Mouse (Mus musculus) gastrocnemius, postnatal 36 days (tissue): ENCODE measurements around the gene 1700061G19Rik. TPM values are rescaled to one million over a fixed set of nuclear protein-coding genes. Genes with fewer than 3 reads are reported as not detected.

ENCODE experiments used
- DNase-seq, 2 experiments: peaks; one replicate each; pipeline ENCODE4 v3.0.0; 2022
- intact Hi-C: fragments of 180-260 bp; cut with DNase I; formaldehyde crosslinking; loops from one replicate; pipeline ENCODE4 v1.15.1; 2025
- total RNA-seq, 2 experiments: library from RNA; stranded (reverse); gene quantifications; 2 replicates each; pipeline ENCODE4 v1.2.3; 2021

The 1700061G19Rik gene
- total RNA-seq, 2 experiments from 2014 or later, result not detected

DNA sequence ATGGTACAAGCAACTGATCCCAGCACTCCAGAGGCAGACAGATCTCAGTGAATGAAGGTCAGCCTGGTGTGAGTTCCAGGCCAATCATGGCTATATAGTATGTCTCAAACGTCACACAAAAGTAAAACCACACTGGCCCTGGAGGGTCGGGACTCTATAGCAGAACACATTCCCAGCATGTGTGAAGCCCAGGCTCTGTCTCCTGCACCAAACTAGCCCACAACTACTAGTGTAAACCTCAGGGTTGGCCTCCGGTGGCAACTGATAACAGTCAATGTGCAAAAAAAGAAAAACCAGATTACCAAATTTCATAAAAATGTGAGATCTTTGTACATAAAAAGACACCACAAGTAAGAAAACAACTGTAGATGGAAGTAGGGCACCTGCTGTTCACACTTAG lies 37.7 kb downstream of the 1700061G19Rik start:
- no peak for DNase-seq
- intact Hi-C loops, result no loop called here

DNA sequence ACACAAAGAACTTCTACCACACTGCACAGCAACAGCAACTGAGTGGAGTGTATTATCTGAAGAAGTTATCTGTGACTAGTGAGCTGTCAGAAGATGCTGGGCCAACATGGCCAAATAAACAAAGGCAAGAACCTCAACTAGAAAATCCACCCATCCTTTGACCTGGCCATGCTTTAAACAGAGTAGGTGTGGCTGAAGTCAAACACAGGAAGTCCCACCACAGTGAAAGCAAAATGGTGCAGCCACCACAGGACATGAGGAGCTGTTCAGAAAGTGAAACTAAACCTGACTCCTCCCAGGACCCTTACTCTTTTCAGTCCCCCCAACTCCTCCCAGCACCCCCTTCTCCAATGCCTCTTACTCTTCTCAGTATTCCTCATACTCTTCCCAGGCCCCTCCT lies 38.2 kb downstream of the 1700061G19Rik start:
- intact Hi-C loops, result no loop called here
- DNase-seq, result no peak

DNA sequence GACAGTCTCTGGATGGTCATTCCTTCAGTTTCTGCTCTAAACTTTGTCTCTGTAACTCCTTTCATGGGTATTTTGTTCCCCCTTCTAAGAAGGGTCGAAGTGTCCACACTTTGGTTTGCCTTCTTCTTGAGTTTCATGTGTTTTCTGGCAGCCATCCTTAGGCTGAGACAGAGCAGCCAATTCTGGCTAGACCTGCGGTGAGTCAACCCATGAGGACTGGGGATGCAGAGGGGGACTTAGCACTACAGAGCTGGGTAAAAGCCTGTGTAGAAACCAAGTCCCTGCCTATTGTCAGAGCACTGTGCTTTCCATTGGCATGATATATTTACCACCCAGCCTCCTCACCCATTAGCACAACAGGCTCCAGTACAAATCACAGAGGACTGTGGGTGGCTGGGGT lies 41.9 kb downstream of the 1700061G19Rik start:
- intact Hi-C loops, result no loop called here

DNA sequence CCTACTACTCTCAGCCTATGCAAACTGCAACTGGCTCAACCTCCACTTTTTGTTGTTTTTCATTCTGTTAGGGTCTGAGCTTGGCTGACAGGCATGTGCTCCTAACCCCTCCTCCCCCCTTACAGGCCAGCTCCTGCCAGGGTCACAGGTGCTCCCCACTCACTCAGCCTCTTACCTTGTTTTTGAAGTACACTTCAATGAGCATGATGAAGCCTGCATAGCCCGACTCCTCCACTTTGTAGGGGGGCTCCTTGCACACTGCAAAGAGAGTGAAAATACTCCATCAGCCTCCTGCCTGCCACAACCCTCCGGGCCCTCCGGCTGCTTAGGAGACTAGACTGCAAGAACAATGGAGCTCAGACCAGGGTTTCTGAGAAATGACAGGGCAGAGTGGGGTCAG lies 44.4 kb downstream of the 1700061G19Rik start:
- DNase-seq, result no peak
- intact Hi-C loops, result no loop called here

More for the DNA sequence above, 41.9 kb downstream of the 1700061G19Rik start:
- DNase-seq, result no peak

DNA sequence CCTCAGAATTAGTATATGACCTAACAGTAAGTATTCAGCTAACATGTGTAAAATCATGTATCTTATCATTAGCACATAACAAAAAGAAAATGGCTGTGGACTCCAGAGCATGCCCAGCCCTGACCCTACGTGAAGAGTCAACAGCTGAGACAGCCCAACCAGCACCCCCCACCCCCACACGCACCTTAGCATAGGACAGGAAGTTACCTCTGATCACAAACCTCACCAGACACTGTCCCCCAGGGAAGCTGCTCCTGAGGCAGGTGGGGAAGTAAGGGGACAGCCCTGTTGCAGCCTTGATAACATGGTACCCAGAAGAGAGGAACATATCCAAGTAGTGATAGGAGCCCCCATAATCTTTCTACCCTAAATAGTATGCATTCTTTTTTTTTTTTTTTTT lies 50.7 kb downstream of the 1700061G19Rik start:
- intact Hi-C loops, result no loop called here
- no peak for DNase-seq

DNA sequence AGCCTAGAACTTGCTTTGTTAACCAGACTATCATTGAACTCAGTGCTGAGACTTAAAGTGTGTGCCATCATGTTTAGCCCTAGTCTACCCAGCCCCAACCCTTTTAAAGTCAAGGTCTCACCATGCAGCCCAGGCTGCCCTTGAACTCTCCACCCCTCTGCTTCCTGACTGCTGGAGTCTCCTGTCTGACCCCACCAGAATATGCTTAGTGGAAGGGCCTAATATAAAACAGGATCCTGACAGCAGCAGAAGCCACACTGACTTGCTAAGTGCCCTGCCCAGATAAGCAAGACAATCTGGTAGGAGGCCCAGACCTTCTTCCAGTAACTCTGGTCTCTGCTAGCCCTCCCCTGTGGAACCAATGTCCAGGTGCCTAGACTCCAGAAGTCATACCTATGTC lies 53.8 kb downstream of the 1700061G19Rik start:
- DNase-seq, result no peak
- intact Hi-C loops, result no loop called here

DNA sequence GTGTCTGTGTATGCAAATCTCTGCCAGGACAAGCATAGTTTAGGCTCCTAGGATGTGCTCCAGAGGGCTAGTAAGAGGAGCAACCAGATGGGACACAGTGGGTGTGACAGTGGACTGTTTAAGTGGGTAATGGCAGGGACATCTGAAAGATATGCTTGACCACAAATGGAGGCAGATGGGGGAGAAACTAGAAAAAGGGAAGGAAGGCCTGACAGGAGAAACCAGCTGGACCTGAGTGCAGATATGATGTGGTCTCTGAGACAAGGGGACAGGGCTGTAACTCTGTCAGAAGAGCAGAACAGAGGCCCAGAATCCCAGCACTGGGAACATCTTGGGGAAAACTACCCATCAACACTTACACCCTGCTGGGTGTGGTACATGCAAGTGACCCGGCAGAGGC lies 54.3 kb downstream of the 1700061G19Rik start:
- no peak for DNase-seq
- intact Hi-C loops, result no loop called here

DNA sequence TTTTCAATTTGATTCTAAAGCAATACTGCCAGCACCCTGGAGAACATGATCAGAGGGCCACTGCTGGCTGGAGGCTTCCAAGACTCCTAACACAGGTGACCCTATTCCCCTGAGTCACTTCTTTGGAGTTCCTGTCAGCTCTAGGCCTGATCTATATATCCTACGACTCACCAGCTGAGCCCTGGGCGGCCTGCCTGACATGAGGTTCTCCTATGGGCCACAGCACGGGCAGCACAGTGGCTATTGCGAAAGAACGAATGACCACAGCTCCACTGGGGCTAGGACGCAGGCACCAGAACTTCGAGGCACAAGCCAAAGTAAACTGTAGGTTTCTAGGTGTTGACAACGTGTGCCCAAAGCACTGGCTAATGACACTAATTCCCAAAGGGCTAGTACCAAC lies 54.7 kb downstream of the 1700061G19Rik start:
- DNase-seq, result no peak
- intact Hi-C loops, result no loop called here

DNA sequence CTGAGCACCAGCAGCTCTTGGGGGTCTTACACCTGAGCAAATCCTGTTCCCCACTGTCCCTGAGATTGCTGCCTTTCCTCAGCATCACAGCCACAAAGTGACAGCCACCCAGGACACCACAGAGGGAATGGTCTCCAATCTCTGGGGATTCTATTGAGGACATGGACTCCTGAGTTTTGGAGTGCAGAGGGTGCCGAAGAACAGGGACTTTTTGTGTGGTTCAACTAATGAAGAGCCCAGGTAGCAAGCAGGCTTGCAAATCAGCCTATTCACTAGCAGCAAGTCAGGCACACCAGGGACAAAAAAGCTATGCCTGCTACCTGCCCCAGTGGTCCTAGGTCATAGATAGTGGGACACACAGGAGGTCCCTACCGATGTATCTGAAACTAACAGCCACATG lies 58.1 kb downstream of the 1700061G19Rik start:
- intact Hi-C loops, result no loop called here
- DNase-seq, result no peak

DNA sequence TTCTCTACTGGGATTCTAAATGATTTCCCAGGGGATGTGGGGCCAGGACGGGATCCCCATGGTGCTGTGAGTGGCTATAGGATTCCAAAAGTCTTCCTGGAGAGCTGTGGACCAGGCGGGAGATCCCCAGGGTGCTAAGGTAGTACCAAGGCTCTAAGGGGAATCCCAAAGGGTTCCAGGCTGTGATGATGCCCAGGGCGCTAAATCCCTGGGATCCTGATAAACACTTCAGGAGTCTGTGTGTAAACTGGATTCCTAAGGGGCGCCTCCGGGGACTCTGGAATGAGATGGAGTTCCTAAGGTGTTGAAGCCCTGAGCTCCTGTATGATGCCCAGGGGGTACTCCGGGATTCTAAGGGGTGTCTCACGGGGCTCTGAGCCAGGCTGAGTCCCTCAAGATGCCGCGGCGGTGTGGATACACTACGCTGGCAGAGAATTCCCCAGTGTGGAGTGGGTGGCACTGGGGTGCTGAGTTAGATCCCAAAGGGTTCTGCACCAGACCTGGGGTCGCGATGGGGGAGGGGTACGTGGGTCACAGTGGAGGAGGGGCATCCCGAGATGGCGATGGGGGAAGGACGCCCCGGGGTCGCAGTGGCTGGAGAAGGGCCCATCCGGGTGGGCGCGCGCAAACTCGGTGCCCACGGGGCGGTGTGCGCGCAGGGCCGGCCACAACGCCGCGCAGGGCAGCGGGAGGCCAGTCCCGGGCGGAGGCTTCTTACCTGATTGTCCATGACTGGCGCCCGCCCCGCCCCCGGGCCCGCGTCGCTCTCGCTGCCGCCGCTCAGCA lies 59.5 kb downstream of the 1700061G19Rik start:
- intact Hi-C loops, result loop anchor here (5.0 kb wide), 1 partner anchor 32 kb away; no protein-coding TSS in a partner anchor

DNA sequence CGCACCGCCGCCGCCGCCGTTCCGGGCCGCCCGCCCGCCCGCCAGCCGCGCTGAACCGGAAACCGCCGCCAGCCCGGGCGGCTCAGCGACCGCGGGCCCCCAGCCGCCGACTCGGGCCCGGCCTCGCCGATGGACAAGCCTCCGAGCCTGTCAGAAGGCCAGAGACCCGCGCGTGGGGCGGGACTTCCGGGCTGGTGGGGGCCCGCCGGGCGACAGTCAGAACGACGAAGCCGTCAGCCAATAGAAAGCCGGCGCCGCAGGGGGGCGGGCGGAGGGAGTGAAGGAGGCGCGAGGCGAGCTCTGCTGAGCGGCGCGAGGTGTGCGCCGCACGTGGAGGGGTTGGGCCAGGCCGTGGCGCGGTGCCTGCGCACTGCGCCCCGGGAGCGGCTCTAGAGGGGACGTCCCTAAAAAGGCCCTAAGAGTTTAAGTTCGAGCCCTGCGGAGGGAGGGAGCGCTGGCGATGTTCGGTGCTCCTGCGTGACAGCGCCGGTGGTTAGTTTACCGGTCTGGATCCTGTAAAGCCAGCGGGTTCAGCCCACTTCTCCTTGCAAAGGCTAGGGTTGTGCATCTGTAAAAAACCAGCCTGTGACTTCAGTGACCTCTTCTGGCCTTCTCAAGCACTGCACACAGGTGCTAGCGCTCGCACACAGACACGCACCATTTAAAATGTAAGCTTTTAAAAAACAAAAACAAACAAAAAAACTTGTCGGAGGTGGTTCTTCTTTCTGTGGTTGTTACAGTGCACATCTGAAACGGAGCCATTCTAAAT lies 60.3 kb downstream of the 1700061G19Rik start, which contains the start of gene Mllt1:
TSS of gene Mllt1 (minus strand) at position 53 of the 769 bp plus-strand sequence.
- DNase-seq, result peak; percentile 98 to 99

More for the DNA sequence above, 59.5 kb downstream of the 1700061G19Rik start:
- peak in 1 of 2 experiments; percentile 23 for DNase-seq

DNA sequence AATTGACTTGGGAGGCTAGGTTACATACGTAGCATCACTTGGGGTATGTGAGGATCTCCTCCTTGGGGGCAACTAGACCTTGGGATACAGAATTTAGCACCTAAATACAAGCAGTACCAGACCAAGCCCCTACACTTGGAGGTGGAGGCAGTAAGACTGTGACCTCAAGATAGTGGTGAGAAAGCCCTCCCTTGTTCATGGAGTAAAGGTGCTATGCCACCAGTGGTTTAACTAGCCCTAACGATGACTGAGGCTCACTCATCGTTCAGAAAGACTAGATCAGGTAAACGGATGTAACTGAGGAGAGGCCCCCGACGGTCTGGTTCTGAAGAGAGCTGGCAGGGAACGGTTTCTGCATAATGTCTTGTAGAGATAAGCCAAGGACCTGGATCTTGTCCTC lies 61.5 kb downstream of the 1700061G19Rik start:
- DNase-seq, result no peak
- intact Hi-C loops, result loop anchor here (5.0 kb wide), 1 partner anchor 34 kb away; no protein-coding TSS in a partner anchor

More for the DNA sequence above, 60.3 kb downstream of the 1700061G19Rik start, which contains the start of gene Mllt1:
- intact Hi-C loops, result loop anchor here (5.0 kb wide), 1 partner anchor 33 kb away; no protein-coding TSS in a partner anchor

Other genes with a start within 250 kb of the 1700061G19Rik start
- 10 to 100 TPM; 60.6 to 62.6 TPM for gene Lonp1, start 248.6 kb upstream of the 1700061G19Rik start, total RNA-seq
- under 1 TPM in 1 of 2 experiments, not detected in 1; 0.15 TPM for gene Catsperd, start 247.3 kb upstream of the 1700061G19Rik start, total RNA-seq
- 10 to 100 TPM; 37.0 to 37.1 TPM for gene Ranbp3, start 202.2 kb upstream of the 1700061G19Rik start, total RNA-seq
- gene Ndufa11, start 157.7 kb upstream of the 1700061G19Rik start, total RNA-seq, result 100 to 1,000 TPM; 425 to 470 TPM
- 1 to 10 TPM; 3.3 to 3.4 TPM for gene Vmac, start 157.5 kb upstream of the 1700061G19Rik start, total RNA-seq
- 1 to 10 TPM; 4.1 to 5.0 TPM for gene Nrtn, start 117.9 kb upstream of the 1700061G19Rik start, total RNA-seq
- gene Dus3l, start 110.7 kb upstream of the 1700061G19Rik start, total RNA-seq, result 10 to 100 TPM; 13.4 to 16.1 TPM
- under 1 TPM in 1 of 2 experiments, not detected in 1; 0.12 TPM for gene Prr22, start 105.2 kb upstream of the 1700061G19Rik start, total RNA-seq
- 1 to 10 TPM; 1.8 to 2.5 TPM for gene Rfx2, start 44.5 kb upstream of the 1700061G19Rik start, total RNA-seq
- not detected for gene Acsbg2, start 1.0 kb upstream of the 1700061G19Rik start, total RNA-seq
- gene Mllt1, start 59.9 kb downstream of the 1700061G19Rik start, total RNA-seq, result 10 to 100 TPM; 16.6 to 17.6 TPM
- not detected for gene Acer1, start 106.6 kb downstream of the 1700061G19Rik start, total RNA-seq
- 10 to 100 TPM; 28.7 to 33.4 TPM for gene Clpp, start 114.8 kb downstream of the 1700061G19Rik start, total RNA-seq
- gene Alkbh7, start 121.9 kb downstream of the 1700061G19Rik start, total RNA-seq, result 10 to 100 TPM; 21.6 to 22.7 TPM
- not detected for gene Pspn, start 124.5 kb downstream of the 1700061G19Rik start, total RNA-seq
- gene Gtf2f1, start 135.8 kb downstream of the 1700061G19Rik start, total RNA-seq, result 10 to 100 TPM; 15.1 to 16.8 TPM
- gene Gm17949, start 136.0 kb downstream of the 1700061G19Rik start, total RNA-seq, result not detected
- 10 to 100 TPM; 20.8 to 27.9 TPM for gene Khsrp, start 156.0 kb downstream of the 1700061G19Rik start, total RNA-seq
- not detected for gene Slc25a41, start 166.2 kb downstream of the 1700061G19Rik start, total RNA-seq
- under 1 TPM; 0.51 to 0.57 TPM for gene Crb3, start 183.6 kb downstream of the 1700061G19Rik start, total RNA-seq
- gene Slc25a23, start 184.4 kb downstream of the 1700061G19Rik start, total RNA-seq, result 10 to 100 TPM; 34.1 to 48.5 TPM
- gene Dennd1c, start 203.0 kb downstream of the 1700061G19Rik start, total RNA-seq, result under 1 TPM; 0.43 to 0.54 TPM
- 1 to 10 TPM; 1.3 to 1.4 TPM for gene Tubb4a, start 212.3 kb downstream of the 1700061G19Rik start, total RNA-seq
- gene Tnfsf9, start 229.8 kb downstream of the 1700061G19Rik start, total RNA-seq, result under 1 TPM in 1 of 2 experiments, not detected in 1; 0.41 TPM